Comparison of ENCODE assay signal across 8 mouse cellular contexts in the genomic region with DNA sequence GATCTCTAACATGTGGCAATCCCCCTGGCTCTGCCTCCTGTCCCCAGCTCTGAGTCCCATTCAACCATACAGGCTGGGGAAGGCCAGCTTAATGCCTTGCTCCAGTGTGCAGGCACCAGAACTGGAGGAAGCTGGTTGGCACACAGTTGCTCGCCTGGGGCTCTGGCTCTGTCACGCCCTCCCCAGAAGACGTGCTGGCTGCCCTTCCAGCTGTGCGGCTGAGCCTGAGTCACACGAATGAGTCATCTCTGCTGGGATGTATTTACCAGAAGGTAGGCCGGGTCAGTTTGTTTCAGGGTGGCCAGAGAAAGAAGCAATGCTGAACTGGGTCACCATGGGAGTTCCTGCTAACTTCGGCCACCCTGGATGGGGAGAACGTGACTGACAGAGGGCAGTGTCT.
DNase-seq lines count a peak whose midpoint lies in the region; ATAC-seq and TF ChIP-seq lines count a peak whose summit lies in the region.

No protein-coding gene starts in this region.

- H3K27ac ChIP-seq in embryonic facial prominence, embryonic 14.5 days (replicated peaks; ENCODE audit: low read depth, low read length) = no peak overlapping the region
- no peak overlapping the region for H3K27ac ChIP-seq in embryonic facial prominence, embryonic 10.5 days (replicated peaks)
- H3K27ac ChIP-seq in heart, embryonic 13.5 days (replicated peaks) = 0 out of 2 replicates have a peak overlapping the region, but pooled peaks have one; percentile 32
- H3K27ac ChIP-seq in limb, embryonic 14.5 days (replicated peaks; ENCODE audit: low read depth, low read length) = no peak overlapping the region
- peak overlapping the region; percentile 51; the same call in 1 of the 2 replicates for H3K27ac ChIP-seq in stomach, embryonic 15.5 days

- H3K4me1 ChIP-seq in embryonic facial prominence, embryonic 14.5 days (ENCODE audit: control insufficient read depth, insufficient read depth, low read length) = no peaks in the 10 kb centered on the region; the same call in 1 of the 2 replicates
- H3K4me1 ChIP-seq in embryonic facial prominence, embryonic 10.5 days = no peaks in the 10 kb centered on the region
- peaks cover 26% of the 10 kb centered on the region for H3K4me1 ChIP-seq in heart, embryonic 13.5 days
- no peaks in the 10 kb centered on the region for H3K4me1 ChIP-seq in limb, embryonic 14.5 days (ENCODE audit: control insufficient read depth, insufficient read depth, low read length)
- H3K4me1 ChIP-seq in stomach, embryonic 15.5 days = 0 out of 2 replicates have a peak, but pooled peaks cover 5% of the 10 kb centered on the region

- DNase-seq in embryonic facial prominence, embryonic 14.5 days (ENCODE audit: low spot score) = peak; percentile 56
- DNase-seq in embryonic facial prominence, embryonic 10.5 days (ENCODE audit: low spot score) = no peak
- peak; percentile 80 for DNase-seq in adrenal gland, postnatal 25 days
- peak; percentile 43 for DNase-seq in limb, embryonic 14.5 days (ENCODE audit: low spot score)
- DNase-seq in natural killer cell, adult 2 months (ENCODE audit: low spot score in 2 of 2) = no peak
- DNase-seq in spleen, adult 18-20 months = no peak

- no peak overlapping the region for H3K9ac ChIP-seq in embryonic facial prominence, embryonic 14.5 days (ENCODE audit: low read depth, low read length)
- H3K9ac ChIP-seq in heart, embryonic 13.5 days = no peak overlapping the region
- no peak overlapping the region for H3K9ac ChIP-seq in limb, embryonic 14.5 days (ENCODE audit: low read depth, low read length, severe bottlenecking)
- no peak overlapping the region for H3K9ac ChIP-seq in stomach, embryonic 15.5 days

- no peak overlapping the region for H3K4me2 ChIP-seq in embryonic facial prominence, embryonic 14.5 days (ENCODE audit: low read depth, low read length)
- no peak overlapping the region for H3K4me2 ChIP-seq in heart, embryonic 13.5 days
- H3K4me2 ChIP-seq in limb, embryonic 14.5 days (replicated peaks; ENCODE audit: low read depth, low read length, severe bottlenecking) = no peak overlapping the region
- H3K4me2 ChIP-seq in stomach, embryonic 15.5 days = no peak overlapping the region

- H3K27me3 ChIP-seq in embryonic facial prominence, embryonic 14.5 days (replicated peaks; ENCODE audit: control insufficient read depth, insufficient read depth, low read length) = no peaks in the 10 kb centered on the region
- no peaks in the 10 kb centered on the region for H3K27me3 ChIP-seq in embryonic facial prominence, embryonic 10.5 days (replicated peaks; ENCODE audit: low read depth, poor library complexity, severe bottlenecking)
- H3K27me3 ChIP-seq in heart, embryonic 13.5 days (replicated peaks) = no peaks in the 10 kb centered on the region
- H3K27me3 ChIP-seq in limb, embryonic 14.5 days (ENCODE audit: control insufficient read depth, insufficient read depth, low read length) = no peaks in the 10 kb centered on the region
- H3K27me3 ChIP-seq in stomach, embryonic 15.5 days (replicated peaks) = no peaks in the 10 kb centered on the region

- H3K4me3 ChIP-seq in embryonic facial prominence, embryonic 14.5 days (ENCODE audit: low read depth, low read length) = no peak overlapping the region
- no peak overlapping the region for H3K4me3 ChIP-seq in embryonic facial prominence, embryonic 10.5 days
- H3K4me3 ChIP-seq in heart, embryonic 13.5 days = no peak overlapping the region
- H3K4me3 ChIP-seq in limb, embryonic 14.5 days (replicated peaks; ENCODE audit: low read length) = no peak overlapping the region
- no peak overlapping the region for H3K4me3 ChIP-seq in stomach, embryonic 15.5 days (replicated peaks)

- TF ChIP-seq POLR2A in limb, embryonic 14.5 days (IDR thresholded peaks at IDR 0.05; ENCODE audit: borderline replicate concordance, extremely low read depth, insufficient read depth, insufficient read length) = no peak

- H3K9me3 ChIP-seq in embryonic facial prominence, embryonic 14.5 days (ENCODE audit: control insufficient read depth, low read length) = no peaks in the 10 kb centered on the region
- H3K9me3 ChIP-seq in embryonic facial prominence, embryonic 10.5 days = no peaks in the 10 kb centered on the region
- H3K9me3 ChIP-seq in heart, embryonic 13.5 days = no peaks in the 10 kb centered on the region
- no peaks in the 10 kb centered on the region for H3K9me3 ChIP-seq in limb, embryonic 14.5 days (ENCODE audit: control insufficient read depth, low read length)
- H3K9me3 ChIP-seq in stomach, embryonic 15.5 days = no peaks in the 10 kb centered on the region

- H3K36me3 ChIP-seq in embryonic facial prominence, embryonic 14.5 days (ENCODE audit: control insufficient read depth, insufficient read depth, low read length) = peaks cover 28% of the 10 kb centered on the region
- H3K36me3 ChIP-seq in embryonic facial prominence, embryonic 10.5 days (replicated peaks) = peaks cover 35% of the 10 kb centered on the region
- peaks cover 36% of the 10 kb centered on the region for H3K36me3 ChIP-seq in heart, embryonic 13.5 days
- peaks cover 35% of the 10 kb centered on the region for H3K36me3 ChIP-seq in limb, embryonic 14.5 days (ENCODE audit: control insufficient read depth, insufficient read depth, low read length)
- 0 out of 2 replicates have a peak, but pooled peaks cover 6% of the 10 kb centered on the region for H3K36me3 ChIP-seq in stomach, embryonic 15.5 days

- WGBS in embryonic facial prominence, embryonic 14.5 days = 44% methylated on average over 7 of the region's 8 CpGs
- WGBS in embryonic facial prominence, embryonic 10.5 days = 77% methylated on average over 8 of the region's 8 CpGs
- WGBS in heart, embryonic 13.5 days = 37% methylated on average over 8 of the region's 8 CpGs
- WGBS in limb, embryonic 14.5 days = 46% methylated on average over 8 of the region's 8 CpGs
- 25% methylated on average over 8 of the region's 8 CpGs for WGBS in stomach, embryonic 15.5 days

- ATAC-seq in embryonic facial prominence, embryonic 14.5 days (ENCODE audit: low read depth) = peak; percentile 63; the same call in 1 of the 2 replicates
- ATAC-seq in heart, embryonic 13.5 days (ENCODE audit: extremely low read depth, insufficient number of reproducible peaks, low FRiP score, low TSS enrichment) = no peak
- peak; percentile 44; the same call in 1 of the 2 replicates for ATAC-seq in limb, embryonic 14.5 days (ENCODE audit: low FRiP score, low read depth)
- peak; percentile 90 for ATAC-seq in stomach, embryonic 15.5 days (ENCODE audit: insufficient read depth, low FRiP score, low read depth)

Comparison
In these comparisons a context has a peak if more than half of its experiments do, and no peak if none do; other contexts are left out.
1. DNase-seq: peak in embryonic facial prominence, embryonic 14.5 days (single experiment), adrenal gland, postnatal 25 days (single experiment) and limb, embryonic 14.5 days (single experiment); none in embryonic facial prominence, embryonic 10.5 days (single experiment), natural killer cell, adult 2 months (0 of 2) and spleen, adult 18-20 months (0 of 2).
2. H3K27ac ChIP-seq: peak in heart, embryonic 13.5 days (single experiment) and stomach, embryonic 15.5 days (single experiment); none in embryonic facial prominence, embryonic 14.5 days (single experiment), embryonic facial prominence, embryonic 10.5 days (single experiment) and limb, embryonic 14.5 days (single experiment).